Mouse (Mus musculus) ES-Bruce4 (cell line): ENCODE data around the gene Gm6034.

ENCODE experiments used
- CTCF ChIP-seq: IDR thresholded peaks from one replicate; pipeline ENCODE4 v1.8.1; 2011; ENCODE audit warnings: low read depth, low read length
- EP300 ChIP-seq: IDR thresholded peaks from 2 replicates; pipeline ENCODE4 v1.6.1; 2011; ENCODE audit warnings: low read depth, low read length; ENCODE audit not compliant: insufficient read depth
- POLR2A ChIP-seq: IDR thresholded peaks from one replicate; pipeline ENCODE4 v1.8.1; 2011; ENCODE audit warnings: low read length; ENCODE audit not compliant: insufficient read depth

DNA sequence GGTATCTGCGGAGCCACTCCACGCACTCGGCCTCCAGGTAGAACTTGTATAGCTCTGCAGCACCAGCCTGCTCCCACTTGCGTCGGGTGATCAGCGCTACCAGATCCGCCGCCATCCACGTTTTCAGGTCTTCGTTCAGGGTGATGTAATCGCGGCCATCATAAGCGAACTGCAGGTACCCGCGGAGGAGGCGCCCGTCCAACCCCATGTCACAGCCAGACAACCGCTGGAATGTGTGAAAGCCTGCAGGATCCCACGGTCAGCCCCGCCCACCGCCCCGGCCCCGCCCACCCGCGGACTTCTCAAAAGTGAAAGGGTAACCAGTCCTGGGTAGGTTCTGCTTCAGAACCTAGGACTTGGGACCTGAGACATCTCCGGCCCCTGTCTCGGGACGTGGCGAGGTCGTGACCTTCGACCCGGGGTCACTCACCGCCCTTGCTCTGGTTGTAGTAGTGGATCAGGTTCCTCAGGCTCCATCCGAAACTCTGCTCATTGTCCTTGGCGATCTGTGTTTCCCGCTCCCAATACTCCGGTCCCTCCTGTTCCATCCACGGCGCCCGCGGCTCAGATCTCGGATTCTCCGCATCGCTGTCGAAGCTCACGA is 40.6 kb downstream of the Gm6034 start:
- no peak for TF ChIP-seq POLR2A
- no peak for TF ChIP-seq EP300
- no peak for TF ChIP-seq CTCF
